Mouse (Mus musculus) hindbrain, embryonic 13.5 days (tissue): ENCODE data around the gene Prr14. TPM values are rescaled to one million over a fixed set of nuclear protein-coding genes. Genes with fewer than 3 reads are reported as not detected.

Experiments
- ATAC-seq: fragments of 200-750 bp; cut with Nextera tagmentation; 2 replicates; pipeline ENCODE4 v1.8.0; 2017; ENCODE audit warnings: moderate TSS enrichment; ENCODE audit not compliant: low FRiP score
- H3K27ac ChIP-seq: fragments of 300-500 bp; sonication (generic); 2 replicates; pipeline ENCODE4 v1.5.1; 2015; ENCODE audit warnings: inconsistent platforms, mild to moderate bottlenecking, moderate library complexity
- H3K27me3 ChIP-seq: fragments of 300-500 bp; sonication (generic); 2 replicates; pipeline ENCODE4 v1.6.1; 2015; ENCODE audit warnings: mild to moderate bottlenecking, inconsistent platforms
- H3K36me3 ChIP-seq: fragments of 300-500 bp; sonication (generic); 2 replicates; pipeline ENCODE4 v1.6.1; 2015; ENCODE audit warnings: mild to moderate bottlenecking, inconsistent platforms
- H3K4me1 ChIP-seq: fragments of 300-500 bp; sonication (generic); replicated peaks from 2 replicates; pipeline ENCODE4 v1.6.1; 2015; ENCODE audit warnings: inconsistent platforms
- H3K4me2 ChIP-seq: fragments of 300-500 bp; sonication (generic); 2 replicates; pipeline ENCODE4 v1.6.1; 2015; ENCODE audit warnings: inconsistent platforms, mild to moderate bottlenecking, moderate library complexity
- H3K4me3 ChIP-seq: fragments of 300-500 bp; sonication (generic); 2 replicates; pipeline ENCODE4 v1.5.1; 2015; ENCODE audit warnings: mild to moderate bottlenecking, inconsistent platforms
- H3K9ac ChIP-seq: fragments of 300-500 bp; sonication (generic); 2 replicates; pipeline ENCODE4 v1.6.1; 2015; ENCODE audit warnings: mild to moderate bottlenecking, inconsistent platforms
- H3K9me3 ChIP-seq: fragments of 300-500 bp; sonication (generic); 2 replicates; pipeline ENCODE4 v1.6.1; 2016; ENCODE audit warnings: inconsistent platforms
- WGBS: fragments of 180-500 bp; shearing (Covaris S2); methylation state at CpG from one replicate; pipeline ENCODE4 v1.1.7; 2015; 5-methylcytosine and 5-hydroxymethylcytosine counted together
- microRNA-seq: library from miRNA; unstranded; fragments of <30 nt; microRNA quantifications from one replicate; pipeline ENCODE4, GENCODE M21; 2016
- polyA plus RNA-seq: library from polyadenylated mRNA; unstranded; fragments of >200 nt; fragmentation: Nextera tagmentation; extraction: Ambion mirVana; gene quantifications from 2 replicates; pipeline ENCODE4 v1.2.1, GENCODE M21; 2015

The Prr14 gene
- polyA plus RNA-seq, 1 experiment from 2014 or later = 44.0 TPM

- H3K36me3 ChIP-seq = peaks cover 86% of the 10 kb centered on the region
- H3K4me1 ChIP-seq = peaks cover 3% of the 10 kb centered on the region; the same call in 1 of the 2 replicates
- H3K9me3 ChIP-seq = no peaks in the 10 kb centered on the region
- no peaks in the 10 kb centered on the region for H3K27me3 ChIP-seq
- H3K4me3 ChIP-seq = no peak within 1 kb of the TSS
- H3K9ac ChIP-seq = no peak within 1 kb of the TSS
- 98% methylated on average over 3 of the region's 3 CpGs for WGBS
- no peak within 1 kb of the TSS for H3K4me2 ChIP-seq
- H3K27ac ChIP-seq = no peak within 1 kb of the TSS
- no peak for ATAC-seq
Measured at GRCm38 (mm10) chr7:127519284-127519683, 59.9 kb downstream of the Prr14 start, which contains the start of gene Gm42715. Gene Gm42715, plus strand, starts transcription at chr7:127519584.

Small RNAs within 50 kb of the gene (microRNA-seq; reads per million reads assigned to microRNA genes)
- gene Gm47278 (not detected), gene Mir7060 (not detected)

Other genes with a start within 250 kb of the Prr14 start
- gene Zfp553, start 226.6 kb upstream of the Prr14 start, polyA plus RNA-seq = 58.8 and 61.9 TPM in 2 replicates
- gene Sept1, start 226.5 kb upstream of the Prr14 start, polyA plus RNA-seq = 21.8 and 23.1 TPM in 2 replicates
- 54.4 and 57.4 TPM in 2 replicates for gene Zfp771, start 215.3 kb upstream of the Prr14 start, polyA plus RNA-seq
- gene Dctpp1, start 198.9 kb upstream of the Prr14 start, polyA plus RNA-seq = 121 and 124 TPM in 2 replicates
- 59.7 and 60.7 TPM in 2 replicates for gene Sephs2, start 185.6 kb upstream of the Prr14 start, polyA plus RNA-seq
- gene Itgal, start 163.4 kb upstream of the Prr14 start, polyA plus RNA-seq = 0.32 and 0.38 TPM in 2 replicates
- 17.1 and 17.3 TPM in 2 replicates for gene Zfp768, start 114.0 kb upstream of the Prr14 start, polyA plus RNA-seq
- gene Zfp747, start 83.6 kb upstream of the Prr14 start, polyA plus RNA-seq = 8.1 and 8.6 TPM in 2 replicates
- 5.4 and 5.7 TPM in 2 replicates for gene 9130019O22Rik, start 72.4 kb upstream of the Prr14 start, polyA plus RNA-seq
- 7.7 TPM in 2 replicates for gene E430018J23Rik, start 66.0 kb upstream of the Prr14 start, polyA plus RNA-seq
- gene Zfp764, start 52.8 kb upstream of the Prr14 start, polyA plus RNA-seq = 4.0 and 4.8 TPM in 2 replicates
- gene Zfp688, start 37.5 kb upstream of the Prr14 start, polyA plus RNA-seq = 34.1 and 35.0 TPM in 2 replicates
- 15.0 and 16.2 TPM in 2 replicates for gene Zfp689, start 10.5 kb upstream of the Prr14 start, polyA plus RNA-seq
- gene Fbrs, start 19.6 kb downstream of the Prr14 start, polyA plus RNA-seq = 10.8 and 13.7 TPM in 2 replicates
- gene Srcap, start 52.4 kb downstream of the Prr14 start, polyA plus RNA-seq = 51.3 and 53.7 TPM in 2 replicates
- 17.6 and 19.0 TPM in 2 replicates for gene Gm42715, start 60.0 kb downstream of the Prr14 start, polyA plus RNA-seq
- 6.6 and 8.2 TPM in 2 replicates for gene Tmem265, start 101.8 kb downstream of the Prr14 start, polyA plus RNA-seq
- gene Phkg2, start 113.7 kb downstream of the Prr14 start, polyA plus RNA-seq = 55.1 and 60.5 TPM in 2 replicates
- gene Ccdc189, start 129.0 kb downstream of the Prr14 start, polyA plus RNA-seq = 10.7 and 13.0 TPM in 2 replicates
- gene Rnf40, start 129.2 kb downstream of the Prr14 start, polyA plus RNA-seq = 49.9 and 50.5 TPM in 2 replicates
- gene Zfp629, start 156.2 kb downstream of the Prr14 start, polyA plus RNA-seq = 22.2 and 25.0 TPM in 2 replicates
- 47.0 and 50.8 TPM in 2 replicates for gene Bcl7c, start 249.3 kb downstream of the Prr14 start, polyA plus RNA-seq